Mouse (Mus musculus) neural tube, embryonic 15.5 days (tissue): Measurements from ENCODE around the gene Gatad1. TPM values are rescaled to one million over a fixed set of nuclear protein-coding genes. Genes with fewer than 3 reads are reported as not detected.

ENCODE experiments used
- ATAC-seq: fragments of 200-750 bp; cut with Nextera tagmentation; 2 replicates; pipeline ENCODE4 v1.8.0; 2017; ENCODE audit warnings: mild to moderate bottlenecking, moderate TSS enrichment, moderate library complexity; ENCODE audit not compliant: low FRiP score
- H3K27ac ChIP-seq: fragments of 300-500 bp; sonication (generic); replicated peaks from 2 replicates; pipeline ENCODE4 v1.5.1; 2015; ENCODE audit warnings: mild to moderate bottlenecking, inconsistent platforms
- H3K27me3 ChIP-seq: fragments of 300-500 bp; sonication (generic); replicated peaks from 2 replicates; pipeline ENCODE4 v1.6.1; 2015; ENCODE audit warnings: inconsistent platforms
- H3K36me3 ChIP-seq: fragments of 300-500 bp; sonication (generic); 2 replicates; pipeline ENCODE4 v1.6.1; 2015; ENCODE audit warnings: inconsistent platforms
- H3K4me1 ChIP-seq: fragments of 300-500 bp; sonication (generic); 2 replicates; pipeline ENCODE4 v1.6.1; 2015; ENCODE audit warnings: inconsistent platforms
- H3K4me2 ChIP-seq: fragments of 300-500 bp; sonication (generic); 2 replicates; pipeline ENCODE4 v1.6.1; 2015; ENCODE audit warnings: inconsistent platforms, mild to moderate bottlenecking, moderate library complexity
- H3K4me3 ChIP-seq: fragments of 300-500 bp; sonication (generic); replicated peaks from 2 replicates; pipeline ENCODE4 v1.5.1; 2015; ENCODE audit warnings: mild to moderate bottlenecking, inconsistent platforms
- H3K9ac ChIP-seq: fragments of 300-500 bp; sonication (generic); replicated peaks from 2 replicates; pipeline ENCODE4 v1.6.1; 2015; ENCODE audit warnings: mild to moderate bottlenecking, inconsistent platforms
- H3K9me3 ChIP-seq: fragments of 300-500 bp; sonication (generic); replicated peaks from 2 replicates; pipeline ENCODE4 v1.6.1; 2016; ENCODE audit warnings: inconsistent platforms
- WGBS: fragments of 180-500 bp; shearing (Covaris S2); methylation state at CpG from one replicate; pipeline ENCODE4 v1.1.7; 2015; ENCODE audit warnings: mixed read lengths; 5-methylcytosine and 5-hydroxymethylcytosine counted together
- polyA plus RNA-seq: library from polyadenylated mRNA; unstranded; fragments of >200 nt; fragmentation: Nextera tagmentation; extraction: Ambion mirVana; gene quantifications from 2 replicates; pipeline ENCODE4 v1.2.1, GENCODE M21; 2015

The Gatad1 gene
- polyA plus RNA-seq = 60.7 and 61.3 TPM in 2 replicates

GRCm38 (mm10) chr5:3657085-3657484 lies at the start of gene Gatad1:
Gene Gatad1 (minus strand): TSS chr5:3657185.
- H3K27me3 ChIP-seq = no peaks in the 10 kb centered on the region
- no peak within 1 kb of the TSS for H3K4me3 ChIP-seq
- H3K36me3 ChIP-seq = no peaks in the 10 kb centered on the region
- H3K4me1 ChIP-seq = no peaks in the 10 kb centered on the region
- ATAC-seq = no peak
- 70% methylated on average over 5 of the region's 5 CpGs for WGBS
- H3K4me2 ChIP-seq = no peak within 1 kb of the TSS
- H3K9me3 ChIP-seq = no peaks in the 10 kb centered on the region
- H3K9ac ChIP-seq = no peak within 1 kb of the TSS
- H3K27ac ChIP-seq = no peak within 1 kb of the TSS

DNA sequence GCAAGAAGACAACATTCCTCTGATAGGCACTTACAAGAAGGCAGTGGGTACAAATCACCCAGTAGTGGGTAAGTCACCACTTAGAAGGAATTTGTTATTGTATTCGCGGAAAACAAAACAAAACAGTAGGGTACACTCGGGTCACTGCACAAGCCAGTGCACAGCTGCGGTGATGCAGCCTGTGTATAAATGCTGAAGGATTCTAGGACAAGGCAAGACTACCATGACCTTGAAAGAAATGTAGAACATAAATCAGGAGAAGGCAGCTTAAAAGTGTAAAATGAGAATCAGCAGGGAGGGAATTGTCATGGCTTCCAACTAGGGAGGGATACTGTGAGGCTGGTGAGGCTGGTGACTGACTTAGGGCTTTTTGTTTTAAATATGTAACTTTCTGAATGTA lies 45.2 kb upstream of the Gatad1 start:
- no peak for ATAC-seq
- no peak overlapping the region for H3K4me3 ChIP-seq
- no peaks in the 10 kb centered on the region for H3K4me1 ChIP-seq
- no peak overlapping the region for H3K4me2 ChIP-seq
- whole genome bisulfite sequencing = 35% methylated on average over 4 of the region's 4 CpGs
- no peak overlapping the region for H3K27ac ChIP-seq
- no peak overlapping the region for H3K9ac ChIP-seq
- no peaks in the 10 kb centered on the region for H3K27me3 ChIP-seq
- H3K36me3 ChIP-seq = peaks cover 30% of the 10 kb centered on the region
- no peaks in the 10 kb centered on the region for H3K9me3 ChIP-seq

GRCm38 (mm10) chr5:3700025-3700424 lies 43.0 kb upstream of the Gatad1 start:
- WGBS = 74% methylated on average over 5 of the region's 5 CpGs
- Histone ChIP-seq H3K4me3 (no peak overlapping the region), H3K4me1 (no peaks in the 10 kb centered on the region), H3K27me3 (no peaks in the 10 kb centered on the region), H3K27ac (no peak overlapping the region), H3K9ac (no peak overlapping the region), H3K36me3 (peaks cover 39% of the 10 kb centered on the region), H3K9me3 (no peaks in the 10 kb centered on the region), H3K4me2 (no peak overlapping the region)
- no peak for ATAC-seq

DNA sequence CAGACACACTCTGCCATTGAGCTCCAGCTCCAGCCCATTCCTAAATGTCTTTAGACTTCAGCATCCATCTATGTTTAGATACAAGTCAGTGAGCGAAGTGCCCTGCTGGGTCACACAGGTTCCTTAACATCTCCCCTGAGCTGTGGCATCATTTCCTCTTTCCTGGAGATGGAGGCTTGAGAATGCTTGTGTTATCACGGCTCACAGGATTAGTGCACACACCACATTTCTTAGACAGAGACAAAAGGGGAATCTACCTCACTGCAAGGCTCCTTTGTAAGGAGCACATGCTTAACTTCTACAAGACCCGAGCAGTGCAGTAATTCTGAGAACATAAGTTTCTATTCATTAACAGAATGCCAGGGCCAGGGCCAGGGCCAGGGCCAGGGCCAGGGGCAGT lies 39.0 kb upstream of the Gatad1 start:
- Histone ChIP-seq H3K36me3 (peaks cover 65% of the 10 kb centered on the region), H3K9ac (no peak overlapping the region), H3K4me3 (no peak overlapping the region), H3K27ac (no peak overlapping the region), H3K4me1 (no peaks in the 10 kb centered on the region), H3K4me2 (no peak overlapping the region), H3K9me3 (no peaks in the 10 kb centered on the region), H3K27me3 (no peaks in the 10 kb centered on the region)
- no peak for ATAC-seq
- 77% methylated on average over 3 of the region's 3 CpGs for WGBS

GRCm38 (mm10) chr5:3695191-3695590 lies 38.2 kb upstream of the Gatad1 start:
- H3K9me3 ChIP-seq = no peaks in the 10 kb centered on the region
- ATAC-seq = no peak
- no peak overlapping the region for H3K27ac ChIP-seq
- H3K36me3 ChIP-seq = peaks cover 64% of the 10 kb centered on the region
- 87% methylated on average over 4 of the region's 4 CpGs for WGBS
- H3K27me3 ChIP-seq = no peaks in the 10 kb centered on the region
- H3K4me1 ChIP-seq = no peaks in the 10 kb centered on the region
- H3K4me2 ChIP-seq = no peak overlapping the region
- no peak overlapping the region for H3K9ac ChIP-seq
- H3K4me3 ChIP-seq = no peak overlapping the region

DNA sequence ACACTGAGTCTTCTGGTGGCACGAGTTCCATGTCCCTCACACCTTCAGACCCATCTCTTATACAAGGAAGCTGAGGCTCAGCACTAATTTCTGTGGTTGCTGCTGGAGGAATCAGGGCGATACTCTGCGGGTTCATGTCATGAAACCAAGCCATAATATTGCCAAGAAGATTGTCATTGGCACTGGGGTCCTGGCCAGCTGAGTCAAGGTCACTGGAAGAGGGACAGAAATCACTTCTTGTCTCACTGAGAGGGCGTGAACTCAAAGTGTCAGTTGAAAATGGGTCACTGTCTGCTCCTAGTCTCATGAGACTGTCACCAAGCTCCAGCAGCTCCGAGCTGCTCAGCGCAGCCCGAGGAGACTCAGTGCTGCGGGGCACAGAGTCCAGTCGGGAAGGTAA lies 36.0 kb upstream of the Gatad1 start:
- H3K4me1 ChIP-seq = no peaks in the 10 kb centered on the region
- H3K27me3 ChIP-seq = no peaks in the 10 kb centered on the region
- no peak overlapping the region for H3K4me2 ChIP-seq
- H3K9ac ChIP-seq = no peak overlapping the region
- H3K36me3 ChIP-seq = peaks cover 66% of the 10 kb centered on the region
- no peak overlapping the region for H3K4me3 ChIP-seq
- WGBS = 97% methylated on average over 9 of the region's 9 CpGs
- ATAC-seq = no peak
- no peak overlapping the region for H3K27ac ChIP-seq
- H3K9me3 ChIP-seq = no peaks in the 10 kb centered on the region

DNA sequence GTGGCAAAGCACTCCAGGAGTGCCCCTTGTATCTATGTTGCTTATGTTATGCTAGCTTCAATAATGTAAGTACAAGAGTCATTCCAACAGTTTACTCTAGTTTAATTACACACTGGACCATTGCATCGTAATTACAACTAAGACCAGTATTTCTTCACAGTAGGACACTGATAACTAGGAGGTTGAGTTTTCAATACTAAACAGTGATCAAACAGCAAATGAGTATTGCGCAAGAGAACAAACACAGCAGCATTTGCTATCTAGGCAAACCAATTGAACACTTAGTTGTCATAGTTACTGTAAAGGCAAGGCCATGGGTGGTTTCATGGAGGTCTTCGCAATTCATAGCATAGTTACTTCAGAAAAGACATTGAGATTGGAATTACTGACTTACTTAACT lies 34.3 kb upstream of the Gatad1 start:
- WGBS = 88% methylated on average over 3 of the region's 3 CpGs
- Histone ChIP-seq H3K4me3 (no peak overlapping the region), H3K4me1 (no peaks in the 10 kb centered on the region), H3K36me3 (peaks cover 55% of the 10 kb centered on the region), H3K4me2 (no peak overlapping the region), H3K9me3 (no peaks in the 10 kb centered on the region), H3K27me3 (no peaks in the 10 kb centered on the region), H3K9ac (no peak overlapping the region), H3K27ac (no peak overlapping the region)
- ATAC-seq = no peak

- no peaks in the 10 kb centered on the region for H3K9me3 ChIP-seq
- no peak overlapping the region for H3K4me3 ChIP-seq
- H3K4me1 ChIP-seq = no peaks in the 10 kb centered on the region
- no peak for ATAC-seq
- no peak overlapping the region for H3K4me2 ChIP-seq
- 95% methylated on average over 8 of the region's 8 CpGs for WGBS
- H3K9ac ChIP-seq = no peak overlapping the region
- H3K36me3 ChIP-seq = peaks cover 34% of the 10 kb centered on the region
- no peaks in the 10 kb centered on the region for H3K27me3 ChIP-seq
- H3K27ac ChIP-seq = no peak overlapping the region
Measured at GRCm38 (mm10) chr5:3688298-3688697, 31.3 kb upstream of the Gatad1 start.

GRCm38 (mm10) chr5:3669938-3670554 lies 13.1 kb upstream of the Gatad1 start:
- Histone ChIP-seq H3K4me2 (no peak overlapping the region), H3K9ac (no peak overlapping the region), H3K4me3 (no peak overlapping the region), H3K4me1 (no peaks in the 10 kb centered on the region), H3K9me3 (no peaks in the 10 kb centered on the region), H3K27ac (no peak overlapping the region), H3K36me3 (no peaks in the 10 kb centered on the region), H3K27me3 (no peaks in the 10 kb centered on the region)
- WGBS = 92% methylated on average over 6 of the region's 6 CpGs
- ATAC-seq = no peak

DNA sequence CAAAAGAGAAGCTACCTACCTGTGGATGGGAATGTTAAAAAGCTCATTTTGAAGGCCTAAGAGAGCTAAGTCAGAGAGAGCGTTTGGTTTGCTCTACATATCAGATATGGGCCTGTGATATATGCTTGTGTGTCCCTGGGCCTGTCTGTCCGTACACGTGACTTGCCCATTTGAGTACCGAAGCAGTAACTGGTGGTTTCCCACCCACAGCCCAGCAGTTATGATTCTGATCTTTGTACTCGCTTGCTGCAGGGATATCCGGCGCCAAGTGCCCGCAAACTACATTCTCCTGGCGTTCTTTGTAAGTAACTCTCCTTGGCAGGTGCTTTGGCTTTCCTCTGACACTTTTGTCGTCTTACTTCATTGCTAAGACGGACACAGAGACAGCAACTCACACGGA lies 9.6 kb upstream of the Gatad1 start:
- Histone ChIP-seq H3K36me3 (no peaks in the 10 kb centered on the region), H3K4me1 (no peaks in the 10 kb centered on the region), H3K9ac (no peak overlapping the region), H3K4me2 (no peak overlapping the region), H3K4me3 (no peak overlapping the region), H3K27me3 (no peaks in the 10 kb centered on the region), H3K27ac (no peak overlapping the region), H3K9me3 (no peaks in the 10 kb centered on the region)
- no peak for ATAC-seq
- WGBS = 88% methylated on average over 12 of the region's 12 CpGs

DNA sequence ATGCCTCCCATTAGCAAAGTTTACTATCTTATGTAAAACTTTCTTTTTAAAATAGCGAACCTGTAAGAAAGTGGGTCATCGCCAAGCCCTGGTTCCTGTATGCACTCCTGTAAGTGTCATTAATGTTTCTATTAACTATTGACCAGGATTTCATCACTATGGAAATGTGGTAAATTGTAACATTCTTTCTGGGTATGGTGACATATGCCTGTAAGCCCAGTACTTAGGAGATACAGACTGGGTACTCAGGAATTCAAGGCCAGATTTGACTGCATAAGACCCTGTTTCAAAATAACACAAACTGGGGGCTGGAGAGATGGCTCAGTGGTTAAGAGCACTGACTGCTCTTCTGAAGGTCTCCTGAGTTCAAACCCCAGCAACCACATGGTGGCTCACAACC lies 8.2 kb upstream of the Gatad1 start:
- no peaks in the 10 kb centered on the region for H3K36me3 ChIP-seq
- ATAC-seq = no peak
- H3K27ac ChIP-seq = no peak overlapping the region
- H3K9me3 ChIP-seq = no peaks in the 10 kb centered on the region
- H3K4me2 ChIP-seq = no peak overlapping the region
- no peaks in the 10 kb centered on the region for H3K4me1 ChIP-seq
- no peaks in the 10 kb centered on the region for H3K27me3 ChIP-seq
- no peak overlapping the region for H3K9ac ChIP-seq
- no peak overlapping the region for H3K4me3 ChIP-seq
- WGBS = 95% methylated on average over 2 of the region's 2 CpGs

GRCm38 (mm10) chr5:3653801-3654200 lies 3.2 kb downstream of the Gatad1 start:
- Histone ChIP-seq H3K4me2 (no peak overlapping the region), H3K27ac (no peak overlapping the region), H3K9ac (no peak overlapping the region), H3K4me3 (no peak overlapping the region), H3K9me3 (no peaks in the 10 kb centered on the region), H3K27me3 (no peaks in the 10 kb centered on the region), H3K4me1 (no peaks in the 10 kb centered on the region), H3K36me3 (no peaks in the 10 kb centered on the region)
- WGBS = 94% methylated on average over 4 of the region's 4 CpGs
- ATAC-seq = no peak
